Mouse (Mus musculus) left cerebral cortex, adult 2 months (tissue): ENCODE data around the gene Basp1. TPM values are rescaled to one million over a fixed set of nuclear protein-coding genes. Genes with fewer than 3 reads are reported as not detected.

Source experiments
- DNase-seq, 2 experiments: peaks; one replicate each; pipeline ENCODE4 v3.0.0; 2021 to 2022; ENCODE audit warnings: low spot score in 2 of 2, mixed read lengths in 1 of 2; ENCODE audit errors: extremely low spot score in 1 of 2
- H3K27ac ChIP-seq: fragments of 200-600 bp; 2 replicates; pipeline ENCODE4 v1.8.1; 2022
- H3K4me3 ChIP-seq: fragments of 200-600 bp; 2 replicates; pipeline ENCODE4 v1.8.1; 2022
- CTCF ChIP-seq: fragments of 200-600 bp; IDR thresholded peaks from 2 replicates; pipeline ENCODE4 v1.8.1; 2022; ENCODE audit warnings: antibody characterized with exemption, mild to moderate bottlenecking, moderate library complexity
- intact Hi-C: fragments of 180-260 bp; cut with DNase I; formaldehyde crosslinking; loops from one replicate; pipeline ENCODE4 v1.15.1; 2025
- total RNA-seq, 2 experiments: library from RNA; stranded (reverse); gene quantifications; 2 replicates each; pipeline ENCODE4 v1.2.3; 2021

Basp1 gene
- total RNA-seq, 2 experiments from 2014 or later: 653 to 673 TPM

- H3K27ac ChIP-seq: no peak overlapping the region
- no peak overlapping the region for H3K4me3 ChIP-seq
- no peak for TF ChIP-seq CTCF
- no peak for DNase-seq
- intact Hi-C loops: loop anchor here (5.0 to 10.0 kb wide), 2 partner anchors 178 to 511 kb away; partner anchors contain the start of gene Myo10
Observed at GRCm38 (mm10) chr15:25444208-25444607, 30.6 kb upstream of the Basp1 start.

- Histone ChIP-seq H3K27ac (no peak overlapping the region), H3K4me3 (no peak overlapping the region)
- TF ChIP-seq CTCF: no peak
- DNase-seq: no peak
- intact Hi-C loops: loop anchor here (5.0 to 10.0 kb wide), 2 partner anchors 179 to 512 kb away; partner anchors contain the start of gene Myo10
Observed at GRCm38 (mm10) chr15:25443140-25443790, 29.7 kb upstream of the Basp1 start.

GRCm38 (mm10) chr15:25441868-25442185 is 28.3 kb upstream of the Basp1 start:
- no peak for TF ChIP-seq CTCF
- intact Hi-C loops: loop anchor here (1.0 to 10.0 kb wide), 3 partner anchors 180 to 513 kb away; partner anchors contain the start of gene Myo10

GRCm38 (mm10) chr15:25440991-25441867 is 27.7 kb upstream of the Basp1 start:
- no peak overlapping the region; the same call in 1 of the 2 replicates for H3K27ac ChIP-seq
- peak; percentile 42 to 55 for DNase-seq
- no peak overlapping the region; the same call in 1 of the 2 replicates for H3K4me3 ChIP-seq
- intact Hi-C loops: loop anchor here (1.0 to 10.0 kb wide), 3 partner anchors 181 to 514 kb away; partner anchors contain the start of gene Myo10
- TF ChIP-seq CTCF: peak; percentile 69

More at GRCm38 (mm10) chr15:25441868-25442185, 28.3 kb upstream of the Basp1 start:
- DNase-seq: no peak
- Histone ChIP-seq H3K27ac (no peak overlapping the region; the same call in 1 of the 2 replicates), H3K4me3 (no peak overlapping the region)

- intact Hi-C loops: loop anchor here (5.0 to 10.0 kb wide), 2 partner anchors 182 to 514 kb away; partner anchors contain the start of gene Myo10
- no peak for TF ChIP-seq CTCF
- no peak overlapping the region for H3K4me3 ChIP-seq
- H3K27ac ChIP-seq: no peak overlapping the region
- no peak for DNase-seq
Observed at GRCm38 (mm10) chr15:25440317-25440716, 26.8 kb upstream of the Basp1 start.

- TF ChIP-seq CTCF: no peak
- Histone ChIP-seq H3K4me3 (no peak overlapping the region), H3K27ac (no peak overlapping the region)
- intact Hi-C loops: no loop called here
- DNase-seq: no peak
Observed at GRCm38 (mm10) chr15:25432341-25432740, 18.8 kb upstream of the Basp1 start.

GRCm38 (mm10) chr15:25430167-25430566 is 16.6 kb upstream of the Basp1 start:
- no peak for DNase-seq
- Histone ChIP-seq H3K27ac (no peak overlapping the region), H3K4me3 (no peak overlapping the region)
- intact Hi-C loops: no loop called here
- TF ChIP-seq CTCF: no peak

GRCm38 (mm10) chr15:25429007-25429406 is 15.4 kb upstream of the Basp1 start:
- intact Hi-C loops: loop anchor here (10.0 kb wide), 2 partner anchors 366 to 536 kb away; no protein-coding TSS in a partner anchor
- DNase-seq: no peak
- no peak overlapping the region for H3K27ac ChIP-seq
- H3K4me3 ChIP-seq: no peak overlapping the region
- TF ChIP-seq CTCF: no peak

GRCm38 (mm10) chr15:25428551-25428950 is 15.0 kb upstream of the Basp1 start:
- DNase-seq: no peak
- intact Hi-C loops: loop anchor here (1.0 to 10.0 kb wide), 3 partner anchors 289 to 536 kb away; no protein-coding TSS in a partner anchor
- peak; percentile 78 for TF ChIP-seq CTCF
- Histone ChIP-seq H3K4me3 (no peak overlapping the region), H3K27ac (no peak overlapping the region)

GRCm38 (mm10) chr15:25420266-25420665 is 6.7 kb upstream of the Basp1 start:
- DNase-seq: no peak
- intact Hi-C loops: loop anchor here (10.0 kb wide), 2 partner anchors 375 to 545 kb away; no protein-coding TSS in a partner anchor
- TF ChIP-seq CTCF: no peak
- H3K4me3 ChIP-seq: no peak overlapping the region
- H3K27ac ChIP-seq: no peak overlapping the region

- H3K4me3 ChIP-seq: peak overlapping the region; percentile 28
- intact Hi-C loops: no loop called here
- DNase-seq: no peak
- TF ChIP-seq CTCF: no peak
- H3K27ac ChIP-seq: peak overlapping the region; percentile 1; the same call in 1 of the 2 replicates
Observed at GRCm38 (mm10) chr15:25416367-25416766, 2.8 kb upstream of the Basp1 start.

- no peak for DNase-seq
- TF ChIP-seq CTCF: no peak
- Histone ChIP-seq H3K27ac (peak overlapping the region; percentile 83), H3K4me3 (peak overlapping the region; percentile 54)
- intact Hi-C loops: loop anchor here (1.0 to 2.0 kb wide), 4 partner anchors 271 to 827 kb away; no protein-coding TSS in a partner anchor
Observed at GRCm38 (mm10) chr15:25415958-25416357, 2.4 kb upstream of the Basp1 start.
